Mouse (Mus musculus) heart, postnatal 0 days (tissue): ENCODE results near the gene Cnr2. TPM values are rescaled to one million over a fixed set of nuclear protein-coding genes. Genes with fewer than 3 reads are reported as not detected.

Experiments used
- ATAC-seq: fragments of 200-750 bp; cut with Nextera tagmentation; 2 replicates; pipeline ENCODE4 v1.8.0; 2017; ENCODE audit warnings: low read depth, moderate number of reproducible peaks, moderate library complexity; ENCODE audit not compliant: insufficient read depth
- DNase-seq: peaks from one replicate; pipeline ENCODE4 v3.0.0-alpha.2; 2016; ENCODE audit warnings: low spot score
- H3K27ac ChIP-seq: fragments of 300-500 bp; sonication (generic); 2 replicates; pipeline ENCODE4 v1.5.1; 2014; ENCODE audit warnings: low read depth, mild to moderate bottlenecking
- H3K27me3 ChIP-seq: fragments of 300-500 bp; sonication (generic); 2 replicates; pipeline ENCODE4 v1.6.1; 2014; ENCODE audit warnings: low read length, mixed read lengths; ENCODE audit not compliant: control insufficient read depth, insufficient read depth
- H3K36me3 ChIP-seq: fragments of 300-500 bp; sonication (generic); replicated peaks from 2 replicates; pipeline ENCODE4 v1.6.1; 2014; ENCODE audit warnings: low read length, mixed read lengths; ENCODE audit not compliant: control insufficient read depth, insufficient read depth
- H3K4me1 ChIP-seq: fragments of 300-500 bp; sonication (generic); 2 replicates; pipeline ENCODE4 v1.6.1; 2014; ENCODE audit warnings: antibody characterized with exemption; ENCODE audit not compliant: control insufficient read depth, insufficient read depth
- H3K4me2 ChIP-seq: fragments of 300-500 bp; sonication (generic); 2 replicates; pipeline ENCODE4 v1.6.1; 2014; ENCODE audit warnings: low read depth, mild to moderate bottlenecking, low read length, moderate library complexity
- H3K4me3 ChIP-seq: fragments of 300-500 bp; sonication (generic); 2 replicates; pipeline ENCODE4 v1.5.1; 2014; ENCODE audit warnings: low read depth, low read length
- H3K9ac ChIP-seq: fragments of 300-500 bp; sonication (generic); replicated peaks from 2 replicates; pipeline ENCODE4 v1.6.1; 2014; ENCODE audit warnings: low read depth, low read length, mixed read lengths
- H3K9me3 ChIP-seq: fragments of 300-500 bp; sonication (generic); replicated peaks from 2 replicates; pipeline ENCODE4 v1.6.1; 2016; ENCODE audit warnings: low read length; ENCODE audit not compliant: control insufficient read depth
- CTCF ChIP-seq: IDR thresholded peaks from 2 replicates; pipeline ENCODE4 v1.5.1; 2016; ENCODE audit warnings: antibody characterized with exemption, control low read depth, low read depth
- EP300 ChIP-seq: IDR thresholded peaks from 2 replicates; pipeline ENCODE4 v1.6.1; 2016; ENCODE audit warnings: antibody characterized with exemption, low read depth
- WGBS: fragments of 180-500 bp; shearing (Covaris S2); extraction: QIAGEN DNeasy Blood & Tissue Kit; methylation state at CpG from one replicate; pipeline ENCODE4 v1.1.7; 2014; 5-methylcytosine and 5-hydroxymethylcytosine counted together
- polyA plus RNA-seq: library from polyadenylated mRNA; unstranded; fragments of >200 nt; fragmentation: Nextera tagmentation; extraction: Ambion mirVana; gene quantifications from 2 replicates; pipeline ENCODE4 v1.2.1, GENCODE M21; 2015
- total RNA-seq: library from RNA; depleted of rRNA; stranded (reverse); fragments of >200 nt; gene quantifications from 2 replicates; pipeline ENCODE4 v1.2.3, GENCODE M21; 2014; ENCODE audit warnings: low replicate concordance

Gene Cnr2
- total and polyA plus RNA-seq, 2 experiments from 2014 or later: 0.27 to 0.36 TPM

DNA sequence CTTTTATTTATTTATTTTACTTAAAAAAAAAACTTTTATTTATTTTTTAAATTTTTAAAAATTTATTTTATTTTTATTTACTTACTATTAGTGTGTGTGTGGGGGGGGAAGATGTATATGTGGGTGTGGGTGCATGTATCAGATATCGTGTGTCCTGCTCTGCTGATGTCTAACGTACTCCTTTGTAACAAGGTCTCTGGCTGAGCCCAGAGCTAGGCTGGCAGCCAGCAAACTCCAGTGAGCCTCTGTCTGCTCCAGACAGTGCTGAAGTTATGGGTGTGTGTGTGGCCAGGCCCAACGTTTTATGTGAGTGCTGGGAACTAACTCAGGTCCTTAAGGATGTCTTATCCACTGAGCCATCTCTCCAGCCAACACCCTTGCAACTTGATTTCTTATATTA is 17.0 kb downstream of the Cnr2 start:
- no peak for DNase-seq

DNA sequence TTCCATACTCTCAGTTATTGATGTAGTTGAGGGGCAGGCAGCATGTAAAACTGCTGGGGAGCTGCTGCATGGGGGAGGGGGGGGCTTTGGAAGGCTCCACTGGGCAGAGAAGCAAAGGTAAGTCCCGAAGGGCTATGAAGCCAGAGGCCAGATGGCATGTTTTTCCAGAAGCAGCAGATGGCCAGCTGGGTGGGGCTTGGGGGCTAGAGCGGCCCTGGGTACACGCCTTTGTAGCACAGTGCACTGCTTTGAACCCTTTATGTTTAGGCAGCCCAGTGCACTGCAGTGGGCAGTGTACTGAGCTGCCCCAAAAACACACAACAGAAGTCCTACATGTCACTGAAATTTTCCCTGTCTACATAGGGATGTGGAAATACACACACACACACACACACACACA is 17.6 kb downstream of the Cnr2 start:
- H3K27me3 ChIP-seq: no peaks in the 10 kb centered on the region
- H3K4me2 ChIP-seq: no peak overlapping the region
- H3K9me3 ChIP-seq: no peaks in the 10 kb centered on the region
- no peak overlapping the region for H3K27ac ChIP-seq
- ATAC-seq: no peak
- no peaks in the 10 kb centered on the region for H3K36me3 ChIP-seq
- TF ChIP-seq CTCF: no peak
- no peak for TF ChIP-seq EP300
- no peak overlapping the region for H3K4me3 ChIP-seq
- H3K4me1 ChIP-seq: no peaks in the 10 kb centered on the region
- 57% methylated on average over 3 of the region's 3 CpGs for WGBS
- H3K9ac ChIP-seq: no peak overlapping the region
- DNase-seq: no peak

More for the DNA sequence above, 17.0 kb downstream of the Cnr2 start:
- H3K36me3 ChIP-seq: no peaks in the 10 kb centered on the region
- H3K4me2 ChIP-seq: no peak overlapping the region
- peak overlapping the region; percentile 52; the same call in 1 of the 2 replicates for H3K27ac ChIP-seq
- H3K4me1 ChIP-seq: no peaks in the 10 kb centered on the region
- 48% methylated on average over 3 of the region's 3 CpGs for WGBS
- H3K4me3 ChIP-seq: no peak overlapping the region
- no peaks in the 10 kb centered on the region for H3K9me3 ChIP-seq
- no peak for TF ChIP-seq EP300
- TF ChIP-seq CTCF: no peak
- no peak for ATAC-seq
- H3K9ac ChIP-seq: no peak overlapping the region
- H3K27me3 ChIP-seq: no peaks in the 10 kb centered on the region

- ATAC-seq: no peak
- H3K4me1 ChIP-seq: no peaks in the 10 kb centered on the region
- no peaks in the 10 kb centered on the region for H3K27me3 ChIP-seq
- no peak for DNase-seq
- no peak overlapping the region for H3K4me3 ChIP-seq
- WGBS: 56% methylated on average over 4 of the region's 4 CpGs
- H3K9me3 ChIP-seq: no peaks in the 10 kb centered on the region
- H3K36me3 ChIP-seq: no peaks in the 10 kb centered on the region
- TF ChIP-seq EP300: no peak
- no peak for TF ChIP-seq CTCF
- no peak overlapping the region for H3K9ac ChIP-seq
- H3K27ac ChIP-seq: no peak overlapping the region
- H3K4me2 ChIP-seq: no peak overlapping the region
These were observed 18.2 kb downstream of the Cnr2 start for GRCm38 (mm10) chr4:135913433-135913832.

DNA sequence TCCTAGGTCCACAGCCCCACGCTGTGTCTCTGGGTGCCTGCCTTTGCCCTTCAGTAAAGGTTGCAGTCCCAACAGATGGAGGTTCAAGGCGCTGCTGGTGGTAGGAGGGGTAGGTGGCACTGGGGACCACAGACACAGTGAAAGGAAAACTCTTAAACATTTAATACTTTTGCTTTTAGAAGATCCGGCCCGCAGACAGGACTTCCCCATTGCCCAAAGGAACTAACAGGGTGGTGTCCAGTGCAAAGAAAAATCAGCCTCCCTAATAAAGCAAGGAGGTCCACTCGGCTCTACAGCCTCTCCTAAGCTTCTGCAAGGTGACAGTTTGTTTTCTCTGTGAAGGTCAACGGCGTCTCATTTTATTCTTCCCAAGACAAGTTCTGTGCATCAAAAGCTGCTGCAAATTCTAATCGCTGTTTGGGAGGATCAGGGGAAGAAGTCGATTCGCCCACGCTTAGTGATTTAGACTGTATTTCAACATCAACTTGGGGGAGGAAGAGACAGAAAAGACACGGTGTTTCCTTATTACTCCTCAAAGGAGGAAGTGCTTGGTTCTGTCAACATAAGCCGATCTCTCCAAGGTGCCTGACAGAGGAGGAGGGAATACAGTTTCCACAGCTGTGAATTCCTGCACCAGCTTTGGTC is 23.6 kb downstream of the Cnr2 start:
- no peak for TF ChIP-seq EP300
- no peak for TF ChIP-seq CTCF
- no peaks in the 10 kb centered on the region for H3K9me3 ChIP-seq
- no peak for DNase-seq
- H3K4me3 ChIP-seq: no peak overlapping the region
- H3K4me1 ChIP-seq: no peaks in the 10 kb centered on the region
- H3K9ac ChIP-seq: no peak overlapping the region
- no peaks in the 10 kb centered on the region for H3K27me3 ChIP-seq
- peak overlapping the region; percentile 26; the same call in 1 of the 2 replicates for H3K27ac ChIP-seq
- H3K4me2 ChIP-seq: no peak overlapping the region
- ATAC-seq: no peak
- no peaks in the 10 kb centered on the region; the same call in 1 of the 2 replicates for H3K36me3 ChIP-seq
- 69% methylated on average over 13 of the region's 13 CpGs for WGBS

DNA sequence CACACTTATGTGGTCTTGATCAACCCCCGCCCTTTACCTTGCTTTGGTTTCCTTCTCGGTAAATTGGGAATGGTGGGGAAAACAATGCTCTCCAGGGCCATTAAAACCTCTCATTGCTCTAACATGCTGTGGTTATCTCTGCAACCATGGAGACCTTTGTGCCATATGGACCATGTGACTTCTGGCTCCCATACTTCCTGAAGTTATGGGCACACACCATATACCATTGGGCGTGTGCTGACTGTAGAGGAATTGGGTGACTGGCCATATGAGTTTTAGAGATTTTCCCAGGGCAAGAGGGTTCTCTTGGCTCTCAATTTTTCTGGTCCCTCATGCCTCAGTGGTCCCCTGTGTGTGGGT is 24.1 kb downstream of the Cnr2 start:
- Histone ChIP-seq H3K36me3 (no peaks in the 10 kb centered on the region; the same call in 1 of the 2 replicates), H3K27ac (no peak overlapping the region), H3K4me2 (no peak overlapping the region), H3K27me3 (no peaks in the 10 kb centered on the region), H3K9me3 (no peaks in the 10 kb centered on the region), H3K4me3 (no peak overlapping the region), H3K9ac (no peak overlapping the region), H3K4me1 (no peaks in the 10 kb centered on the region)
- DNase-seq: no peak
- WGBS: 93% methylated on average over 3 of the region's 3 CpGs
- TF ChIP-seq EP300 (no peak), CTCF (no peak)
- no peak for ATAC-seq
